Mouse (Mus musculus): Measurements from ENCODE around the gene Ndufc2.
A peak's percentile ranks its signal among the peaks of the same experiment; 100 is the strongest.

Ndufc2 gene

DNA sequence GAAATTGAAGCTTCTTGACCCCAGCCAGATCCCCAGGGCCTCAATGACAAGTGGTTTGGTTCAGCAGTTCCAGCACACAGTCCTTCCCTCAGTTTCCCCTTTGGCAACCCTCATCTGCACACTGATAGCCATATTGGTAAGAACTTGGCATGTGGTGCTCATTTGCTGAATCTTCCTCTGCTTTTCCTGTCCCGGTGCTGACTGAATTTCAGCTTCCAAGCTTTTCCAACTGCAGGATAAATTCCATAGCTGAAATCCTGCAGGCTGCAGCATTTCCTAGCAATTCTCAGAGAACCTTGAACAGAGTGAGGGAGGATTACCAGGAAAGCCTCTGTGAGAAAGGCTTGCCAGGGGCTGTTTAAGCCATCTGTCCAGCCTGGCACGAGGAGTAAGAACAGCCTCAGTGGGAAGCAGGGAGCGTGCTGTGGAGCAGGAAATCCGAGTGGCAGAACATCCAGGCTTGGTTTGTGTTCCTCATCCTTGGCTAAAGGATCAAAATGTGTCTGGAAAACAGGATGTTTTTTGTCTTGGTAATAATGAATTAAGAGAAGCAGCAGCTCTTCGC lies 12.9 kb upstream of the Ndufc2 start:
- no peak for DNase-seq (ENCODE audit: extremely low read depth, insufficient read length, low spot score)

DNA sequence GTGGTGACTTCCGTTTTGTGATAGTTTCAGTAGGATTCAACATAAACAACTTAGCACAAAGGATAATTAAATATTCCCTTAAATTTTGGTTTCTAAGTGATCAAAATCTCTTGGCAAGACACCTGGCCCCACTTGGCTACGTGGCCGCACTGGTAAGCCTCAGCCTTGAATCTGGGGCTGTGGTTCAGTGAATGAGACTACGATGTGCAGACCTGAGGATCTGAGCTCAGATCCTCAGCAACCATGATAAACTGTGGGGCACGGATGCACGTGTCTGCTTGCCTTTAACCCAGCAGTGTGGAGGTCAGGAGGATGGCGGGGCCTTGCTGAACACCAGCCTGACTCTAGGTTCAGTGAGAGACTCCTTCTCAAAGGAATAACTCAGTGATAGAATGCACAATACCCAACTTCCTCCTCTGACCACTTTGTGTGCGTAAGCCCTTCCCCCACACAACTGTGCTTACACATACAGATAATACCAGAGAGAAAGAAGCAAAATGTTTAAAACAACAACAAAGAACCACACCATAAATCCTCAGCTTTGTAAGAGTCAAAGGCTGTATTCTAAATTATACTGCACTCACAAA lies 12.1 kb upstream of the Ndufc2 start:
- no peak for DNase-seq (ENCODE audit: extremely low read depth, insufficient read length, low spot score)

GRCm38 (mm10) chr7:97388541-97388940 lies 11.3 kb upstream of the Ndufc2 start:
- no peak for DNase-seq (ENCODE audit: extremely low read depth, insufficient read length, low spot score)

DNA sequence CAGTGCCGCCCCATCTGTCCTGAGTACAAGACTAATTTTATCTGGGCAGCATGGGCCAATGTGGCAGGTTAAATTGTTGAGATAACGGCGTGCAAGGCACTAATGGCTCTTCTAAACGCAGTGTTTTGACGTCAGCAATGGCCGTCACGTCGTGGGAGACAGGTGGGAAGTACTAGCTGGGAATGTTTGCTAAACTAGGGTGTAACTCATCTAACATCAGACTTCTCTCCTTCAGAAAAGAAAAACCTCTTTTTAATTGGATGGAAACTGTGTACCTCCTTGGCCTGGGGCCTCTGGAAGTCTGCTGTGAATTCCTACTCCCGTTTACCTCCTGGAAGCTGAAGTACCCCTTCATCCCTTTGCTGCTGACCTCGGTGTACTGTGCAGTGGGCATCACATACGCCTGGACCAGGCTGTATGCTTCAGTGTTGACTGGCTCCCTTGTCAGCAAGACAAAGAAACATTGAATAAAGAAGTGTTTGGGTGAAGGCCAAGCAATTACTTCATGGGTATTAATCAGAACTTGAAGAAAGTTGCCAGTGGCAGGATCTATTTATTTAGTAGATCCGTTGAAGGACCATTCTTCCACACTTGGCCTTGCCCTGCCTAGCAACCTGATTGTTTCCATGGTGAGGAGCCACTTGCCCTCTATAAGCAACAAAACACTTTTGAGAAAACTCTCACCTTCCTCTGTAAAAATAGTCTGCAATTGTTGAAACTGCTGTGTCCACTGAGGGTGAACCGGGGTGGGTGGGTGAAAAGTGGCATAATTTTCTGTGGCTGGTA lies 8.3 kb upstream of the Ndufc2 start:
- DNase-seq (ENCODE audit: extremely low read depth, insufficient read length, low spot score): no peak

DNA sequence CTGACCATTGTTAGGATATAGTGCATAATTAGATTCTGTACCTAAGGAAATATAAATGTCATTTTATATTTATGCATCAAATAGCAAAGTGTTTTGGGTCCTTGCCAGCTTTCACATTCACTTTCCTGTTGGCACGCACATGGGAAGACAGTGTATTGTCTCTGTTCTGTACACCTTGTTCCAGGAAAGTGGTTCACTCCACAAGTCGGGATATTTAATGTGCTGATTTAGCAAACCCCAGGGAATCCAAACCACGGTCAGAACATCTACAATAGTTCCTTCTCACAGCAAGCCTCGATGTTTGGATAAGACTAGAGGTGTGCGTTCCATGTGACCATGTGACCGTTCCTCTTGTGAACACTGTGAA lies 7.7 kb upstream of the Ndufc2 start:
- DNase-seq (ENCODE audit: extremely low read depth, insufficient read length, low spot score): no peak

GRCm38 (mm10) chr7:97394375-97394774 lies 5.4 kb upstream of the Ndufc2 start:
- no peak for DNase-seq (ENCODE audit: extremely low read depth, insufficient read length, low spot score)

DNA sequence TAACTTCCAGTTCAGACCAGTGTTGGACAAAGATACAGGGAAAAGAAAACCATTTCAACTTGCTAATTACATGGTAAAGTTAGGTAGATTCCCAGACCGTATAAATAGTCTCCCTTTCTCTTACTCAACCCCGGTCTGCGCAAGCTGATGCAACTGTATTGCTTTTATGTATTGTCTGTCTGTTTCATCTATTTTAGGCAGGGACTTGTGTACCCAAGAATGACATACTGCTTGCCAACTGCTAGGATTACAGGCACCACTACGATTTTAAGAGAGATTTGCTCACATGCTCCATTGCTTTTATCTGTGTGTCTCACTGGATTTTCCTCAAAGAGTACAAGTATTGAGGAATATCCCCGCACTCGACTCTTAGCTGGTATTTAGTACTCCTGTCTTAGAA lies 860 bp upstream of the Ndufc2 start:
- no peak for DNase-seq (ENCODE audit: extremely low read depth, insufficient read length, low spot score)

DNA sequence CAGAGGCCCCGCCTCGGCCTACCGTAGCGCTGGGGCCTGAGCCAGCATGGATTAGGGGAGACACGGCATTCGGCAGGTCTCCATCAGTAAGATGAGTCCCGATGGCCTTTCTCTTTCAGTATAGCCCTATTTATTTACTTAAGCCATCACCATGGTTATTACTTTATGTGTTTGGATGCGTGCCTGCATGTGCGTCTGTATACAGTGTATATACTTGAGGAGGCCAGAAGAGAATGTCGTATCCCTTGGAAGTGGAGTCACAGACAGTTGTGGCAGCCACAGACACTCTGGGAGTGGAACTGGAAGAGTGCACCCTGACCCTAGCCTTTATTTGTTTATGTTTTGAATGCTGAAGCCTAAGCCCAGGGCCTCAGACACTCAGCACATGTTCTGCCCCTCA lies 7.3 kb downstream of the Ndufc2 start:
- no peak for DNase-seq (ENCODE audit: extremely low read depth, insufficient read length, low spot score)

GRCm38 (mm10) chr7:97411106-97411505 lies 11.3 kb downstream of the Ndufc2 start:
- DNase-seq (ENCODE audit: extremely low read depth, insufficient read length, low spot score): no peak

DNA sequence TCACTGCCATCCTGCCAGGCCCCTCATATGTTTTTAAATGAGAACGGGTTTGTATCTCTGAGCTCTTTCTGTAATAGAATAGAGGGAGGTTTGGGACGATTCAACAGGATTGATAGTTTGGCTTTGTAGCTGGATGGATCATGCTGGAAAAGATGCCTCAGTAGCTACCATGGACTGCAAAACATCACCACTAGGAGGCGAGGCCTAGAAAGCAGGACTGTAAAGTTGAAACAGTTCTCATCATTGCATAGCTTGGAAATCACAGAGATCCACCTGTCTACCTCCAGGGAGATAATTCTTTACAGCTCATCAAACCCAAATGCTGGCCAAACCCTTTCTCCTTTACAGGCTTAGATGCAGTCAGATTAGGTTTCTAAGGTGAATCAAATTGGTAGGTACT lies 11.8 kb downstream of the Ndufc2 start:
- no peak for DNase-seq (ENCODE audit: extremely low read depth, insufficient read length, low spot score)

DNA sequence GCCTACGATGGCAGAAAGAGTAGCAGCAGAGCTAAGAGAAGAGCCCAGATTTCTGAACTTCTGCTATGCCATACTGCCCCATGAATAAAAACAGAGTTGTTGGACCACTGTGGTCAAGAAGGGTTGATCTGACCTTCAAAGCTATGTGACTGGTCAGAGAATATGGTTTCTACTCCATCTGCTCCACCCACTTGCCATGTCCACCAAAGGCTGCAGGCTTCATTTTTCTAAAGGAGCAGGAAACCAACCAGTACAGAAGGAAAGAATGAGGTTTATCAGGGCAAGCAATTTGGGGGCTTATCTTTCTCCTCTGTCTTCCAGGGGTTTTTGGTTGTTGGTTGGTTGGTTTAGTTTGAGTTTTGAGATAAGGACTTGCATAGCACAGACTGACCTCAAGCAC lies 14.2 kb downstream of the Ndufc2 start:
- no peak for DNase-seq (ENCODE audit: extremely low read depth, insufficient read length, low spot score)

- no peak for DNase-seq (ENCODE audit: extremely low read depth, insufficient read length, low spot score)
Measured at GRCm38 (mm10) chr7:97414426-97414825, 14.6 kb downstream of the Ndufc2 start.

DNA sequence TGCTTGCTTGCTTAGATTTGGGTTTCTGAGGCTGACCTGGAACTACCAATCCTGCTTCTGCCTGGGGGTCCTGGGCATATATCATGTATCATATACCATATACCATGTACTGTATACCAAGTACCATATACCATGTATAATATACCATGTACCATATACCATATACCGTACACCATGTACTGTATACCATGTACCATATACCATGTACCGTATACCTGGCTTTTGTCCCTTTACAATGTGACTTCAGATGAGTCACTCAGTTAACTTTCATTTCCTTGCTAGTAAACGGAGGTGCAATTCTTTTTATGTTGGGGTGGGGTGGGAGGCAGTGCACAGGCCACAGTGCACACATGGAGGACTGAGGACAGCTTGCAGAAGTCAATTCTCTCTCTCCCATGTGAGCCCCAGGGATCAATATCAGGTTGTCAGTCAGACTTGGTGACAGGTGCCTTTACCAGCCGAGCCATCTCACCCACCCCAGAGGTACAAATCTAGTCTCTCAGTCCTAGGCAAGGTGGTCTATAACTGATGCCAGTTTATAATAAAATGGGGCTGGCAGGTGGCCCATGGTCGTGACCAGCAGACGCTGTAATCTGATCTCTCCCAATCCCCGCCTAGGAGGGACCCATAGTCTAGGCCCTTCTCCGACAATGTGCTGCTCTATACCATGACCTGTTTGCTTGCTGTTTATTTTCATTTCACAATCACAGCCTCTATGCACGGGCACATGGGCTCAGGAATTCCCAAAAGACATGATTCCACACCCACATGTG lies 15.3 kb downstream of the Ndufc2 start:
- no peak for DNase-seq (ENCODE audit: extremely low read depth, insufficient read length, low spot score)

- DNase-seq (ENCODE audit: extremely low read depth, insufficient read length, low spot score): no peak
Measured at GRCm38 (mm10) chr7:97416473-97416872, 16.7 kb downstream of the Ndufc2 start.

DNA sequence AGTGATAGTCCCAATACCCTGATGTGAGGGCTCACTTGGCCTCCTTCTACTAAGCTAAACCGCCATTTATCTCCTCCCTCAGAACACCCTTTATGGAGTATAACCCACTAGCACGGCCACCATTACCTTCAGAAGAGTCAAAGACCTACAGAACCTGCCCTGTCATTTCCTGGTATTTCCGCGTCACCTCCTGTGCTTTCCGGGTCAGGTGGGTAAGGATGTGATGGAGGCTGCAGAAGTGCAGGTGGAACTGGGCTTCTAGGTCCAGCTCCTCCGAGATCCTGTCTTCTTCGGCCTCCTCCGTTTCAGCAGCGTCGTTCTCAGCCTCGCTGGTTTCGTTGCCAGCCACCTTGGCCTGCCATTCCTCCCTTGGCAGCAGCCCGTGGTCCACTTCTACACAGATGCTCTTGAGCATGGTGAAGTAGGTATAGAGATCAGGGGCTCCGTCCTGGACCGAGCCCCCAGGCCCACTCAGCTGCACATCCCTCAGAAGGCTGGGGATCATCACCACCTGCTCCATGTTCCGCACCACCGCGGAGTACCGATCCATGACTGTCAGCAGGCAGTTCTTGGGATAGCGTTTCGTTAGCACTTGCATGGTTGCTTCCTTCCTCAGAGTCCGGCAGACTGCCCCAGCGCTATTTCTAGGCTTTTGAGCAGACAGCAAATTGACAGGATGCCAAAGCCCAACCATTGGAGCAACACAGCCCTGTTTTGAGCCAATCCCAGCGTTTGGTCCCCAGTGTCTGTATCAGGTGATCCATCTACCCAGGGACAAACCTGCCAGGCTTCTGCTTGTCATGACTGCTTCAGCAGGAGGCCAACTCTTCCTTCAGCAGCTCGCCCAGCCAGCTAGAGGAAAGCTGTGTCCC lies 17.3 kb downstream of the Ndufc2 start, which contains the start of gene Thrsp:
Gene Thrsp (minus strand): TSS at position 825 of the 872 bp plus-strand sequence.
- no peak for DNase-seq (ENCODE audit: extremely low read depth, insufficient read length, low spot score)

GRCm38 (mm10) chr7:97418717-97419116 lies 18.9 kb downstream of the Ndufc2 start:
- peak; percentile 54 for DNase-seq (ENCODE audit: extremely low read depth, insufficient read length, low spot score)

GRCm38 (mm10) chr7:97419163-97419562 lies 19.4 kb downstream of the Ndufc2 start:
- DNase-seq (ENCODE audit: extremely low read depth, insufficient read length, low spot score): no peak

- no peak for DNase-seq (ENCODE audit: extremely low read depth, insufficient read length, low spot score)
Measured at GRCm38 (mm10) chr7:97420406-97420805, 20.6 kb downstream of the Ndufc2 start.

- DNase-seq (ENCODE audit: extremely low read depth, insufficient read length, low spot score): no peak
Measured at GRCm38 (mm10) chr7:97420958-97421651, 21.3 kb downstream of the Ndufc2 start.

DNA sequence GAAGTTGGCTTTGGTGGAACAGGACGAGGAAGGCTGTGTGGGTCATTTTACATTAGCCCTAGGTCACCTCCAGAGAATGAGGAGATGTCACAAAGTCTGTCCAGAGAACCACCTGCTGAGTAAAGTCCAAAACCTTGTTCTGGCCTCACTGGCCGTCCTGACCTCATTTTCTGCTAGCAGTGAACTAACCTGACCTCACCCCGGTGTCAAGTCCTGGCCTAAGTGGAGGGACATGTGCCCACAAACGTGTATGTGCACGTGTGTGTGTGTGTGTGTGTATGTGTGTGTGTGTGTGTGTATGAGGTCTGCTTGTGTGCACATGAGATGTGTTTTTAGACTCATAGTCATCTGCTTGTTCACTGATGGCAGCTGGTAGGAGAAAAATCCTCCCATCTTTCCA lies 24.0 kb downstream of the Ndufc2 start:
- no peak for DNase-seq (ENCODE audit: extremely low read depth, insufficient read length, low spot score)
